Mouse (Mus musculus) stomach, embryonic 14.5 days (tissue): Measurements from ENCODE around the gene Pskh1. TPM values are rescaled to one million over a fixed set of nuclear protein-coding genes. Genes with fewer than 3 reads are reported as not detected.

Experiments used
- ATAC-seq: fragments of 200-750 bp; cut with Nextera tagmentation; 2 replicates; pipeline ENCODE4 v1.8.0; 2017; ENCODE audit warnings: low read depth, moderate TSS enrichment; ENCODE audit not compliant: insufficient number of reproducible peaks, insufficient read depth, low FRiP score
- H3K27ac ChIP-seq: fragments of 300-500 bp; sonication (generic); 2 replicates; pipeline ENCODE4 v1.5.1; 2014; ENCODE audit warnings: mild to moderate bottlenecking, low read length, moderate library complexity, mixed read lengths
- H3K27me3 ChIP-seq: fragments of 300-500 bp; sonication (generic); 2 replicates; pipeline ENCODE4 v1.6.1; 2014; ENCODE audit warnings: low read length, control low read depth, mixed read lengths; ENCODE audit not compliant: control insufficient read depth, insufficient read depth
- H3K36me3 ChIP-seq: fragments of 300-500 bp; sonication (generic); 2 replicates; pipeline ENCODE4 v1.6.1; 2014; ENCODE audit warnings: mild to moderate bottlenecking, control low read depth, low read length, moderate library complexity, mixed read lengths; ENCODE audit not compliant: control insufficient read depth, insufficient read depth
- H3K4me1 ChIP-seq: fragments of 300-500 bp; sonication (generic); 2 replicates; pipeline ENCODE4 v1.6.1; 2014; ENCODE audit warnings: low read length, control low read depth, mixed read lengths; ENCODE audit not compliant: control insufficient read depth, insufficient read depth
- H3K4me2 ChIP-seq: fragments of 300-500 bp; sonication (generic); replicated peaks from 2 replicates; pipeline ENCODE4 v1.6.1; 2014; ENCODE audit warnings: low read depth, low read length, control low read depth
- H3K4me3 ChIP-seq: fragments of 300-500 bp; sonication (generic); 2 replicates; pipeline ENCODE4 v1.5.1; 2014; ENCODE audit warnings: low read depth, low read length, control low read depth
- H3K9ac ChIP-seq: fragments of 300-500 bp; sonication (generic); replicated peaks from 2 replicates; pipeline ENCODE4 v1.6.1; 2014; ENCODE audit warnings: low read depth, mild to moderate bottlenecking, control low read depth, low read length, moderate library complexity, mixed read lengths
- H3K9me3 ChIP-seq: fragments of 300-500 bp; sonication (generic); 2 replicates; pipeline ENCODE4 v1.6.1; 2016; ENCODE audit warnings: low read depth, low read length, control low read depth; ENCODE audit not compliant: control insufficient read depth
- WGBS: fragments of 180-500 bp; shearing (Covaris S2); extraction: QIAGEN DNeasy Blood & Tissue Kit; methylation state at CpG from one replicate; pipeline ENCODE4 v1.1.7; 2014; 5-methylcytosine and 5-hydroxymethylcytosine counted together
- polyA plus RNA-seq: library from polyadenylated mRNA; unstranded; fragments of >200 nt; fragmentation: Nextera tagmentation; extraction: Ambion mirVana; gene quantifications from 2 replicates; pipeline ENCODE4 v1.2.1, GENCODE M21; 2014

Gene Pskh1
- polyA plus RNA-seq, 1 experiment from 2014 or later, result 30.2 TPM

DNA sequence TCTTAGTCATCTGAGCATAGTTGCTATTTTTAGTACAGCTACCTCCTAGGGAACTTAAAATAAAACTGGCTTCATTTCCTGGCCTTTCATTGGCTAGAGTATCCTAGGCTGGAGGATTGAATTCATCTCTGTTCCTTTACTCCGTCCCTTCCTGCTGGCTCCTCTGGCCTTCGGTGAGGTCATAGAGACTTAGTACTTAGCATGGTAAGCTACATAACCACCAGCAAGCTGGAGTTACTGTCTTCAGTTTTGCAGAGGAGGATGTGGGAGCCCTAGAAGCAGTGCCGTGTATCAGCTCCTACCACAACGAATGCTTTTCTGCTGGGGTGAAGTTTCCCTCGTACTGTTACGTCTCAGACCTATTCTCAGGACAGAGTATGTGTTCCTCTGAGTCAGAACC lies 25.9 kb upstream of the Pskh1 start:
- 88% methylated on average over 6 of the region's 6 CpGs for WGBS
- Histone ChIP-seq H3K4me3 (no peak overlapping the region), H3K4me1 (no peaks in the 10 kb centered on the region), H3K9me3 (no peaks in the 10 kb centered on the region), H3K27me3 (no peaks in the 10 kb centered on the region), H3K27ac (no peak overlapping the region), H3K36me3 (peaks cover 56% of the 10 kb centered on the region), H3K9ac (no peak overlapping the region), H3K4me2 (no peak overlapping the region)
- no peak for ATAC-seq

DNA sequence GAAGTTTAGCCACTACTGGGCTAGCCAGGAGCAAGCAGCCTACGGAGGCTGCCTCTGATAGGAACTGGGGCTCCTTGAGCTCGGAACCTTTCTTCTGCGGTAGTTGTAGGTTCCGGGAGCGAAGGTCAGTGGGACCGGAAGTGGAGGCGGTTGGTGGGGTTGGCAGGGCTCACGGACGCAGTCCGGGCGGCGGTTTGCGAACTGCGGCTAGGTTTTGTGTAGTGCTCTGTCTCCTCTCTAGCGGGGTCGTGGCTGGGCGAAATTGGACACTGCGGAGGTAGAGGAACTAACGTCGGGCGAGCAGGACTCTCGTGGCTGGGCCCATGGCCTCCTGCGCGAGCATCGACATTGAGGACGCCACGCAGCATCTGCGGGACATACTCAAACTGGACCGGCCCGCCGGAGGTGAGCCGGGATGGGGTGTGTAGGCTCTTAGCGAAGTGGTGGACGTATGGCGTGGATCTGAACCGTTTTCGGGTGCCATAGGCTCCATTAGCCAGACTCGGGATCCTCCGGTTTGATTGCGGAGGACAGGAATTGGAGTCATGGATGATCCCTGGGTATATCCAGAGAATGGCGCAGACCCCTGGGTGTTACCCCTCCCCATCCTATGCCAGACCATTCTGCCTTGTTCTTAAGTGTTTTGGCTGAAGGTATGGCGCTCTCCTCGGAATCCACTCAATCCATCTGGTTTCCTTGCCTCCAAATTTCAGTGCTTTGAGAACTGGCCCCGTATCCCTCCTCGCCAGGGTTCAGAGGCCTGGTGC lies 19.3 kb upstream of the Pskh1 start, which contains the start of gene Edc4:
Gene Edc4, plus strand, starts transcription at position 128 of the 767 bp plus-strand sequence.
- Histone ChIP-seq H3K36me3 (peaks cover 48% of the 10 kb centered on the region), H3K9ac (peak within 1 kb of the TSS; percentile 80), H3K4me2 (peak within 1 kb of the TSS; percentile 91), H3K27ac (no peak within 1 kb of the TSS; the same call in 1 of the 2 replicates), H3K4me1 (peaks cover 11% of the 10 kb centered on the region), H3K27me3 (no peaks in the 10 kb centered on the region), H3K9me3 (no peaks in the 10 kb centered on the region), H3K4me3 (peak within 1 kb of the TSS; percentile 81)
- WGBS, result under 1% methylated on average over 45 of the region's 45 CpGs
- peak; percentile 84 for ATAC-seq

DNA sequence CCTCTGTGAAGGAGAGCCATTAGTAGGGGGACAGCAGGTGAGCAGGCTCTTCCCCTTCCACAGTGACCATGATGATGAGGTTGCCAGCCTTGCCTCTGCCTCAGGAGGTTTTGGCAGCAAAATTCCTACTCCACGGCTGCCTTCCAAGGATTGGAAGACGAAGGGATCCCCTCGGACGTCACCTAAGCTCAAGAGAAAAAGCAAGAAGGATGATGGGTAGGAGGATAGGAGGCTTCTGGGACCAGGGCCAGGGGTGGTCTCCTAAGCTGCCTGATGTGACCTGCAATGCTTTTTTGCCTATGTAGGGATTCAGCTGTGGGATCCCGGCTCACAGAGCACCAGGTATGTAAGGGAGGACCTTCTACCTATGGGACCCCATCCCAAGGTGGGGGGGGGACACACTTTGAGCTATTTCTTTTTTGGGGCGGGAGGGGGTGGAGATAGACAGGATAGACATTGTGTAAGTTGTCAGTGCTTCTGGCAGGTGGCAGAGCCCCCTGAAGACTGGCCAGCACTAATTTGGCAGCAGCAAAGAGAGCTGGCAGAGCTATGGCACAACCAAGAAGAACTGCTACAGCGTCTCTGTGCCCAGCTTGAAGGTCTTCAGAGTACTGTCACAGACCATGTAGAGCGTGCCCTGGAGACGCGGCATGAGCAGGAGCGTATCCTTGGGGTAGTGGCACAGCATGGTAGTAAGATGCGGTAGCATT lies 10.3 kb upstream of the Pskh1 start:
- H3K27me3 ChIP-seq, result no peaks in the 10 kb centered on the region
- H3K4me2 ChIP-seq, result no peak overlapping the region
- no peaks in the 10 kb centered on the region for H3K4me1 ChIP-seq
- H3K4me3 ChIP-seq, result no peak overlapping the region
- no peaks in the 10 kb centered on the region for H3K9me3 ChIP-seq
- ATAC-seq, result no peak
- peaks cover 78% of the 10 kb centered on the region for H3K36me3 ChIP-seq
- 92% methylated on average over 12 of the region's 12 CpGs for WGBS
- no peak overlapping the region for H3K9ac ChIP-seq
- H3K27ac ChIP-seq, result no peak overlapping the region

DNA sequence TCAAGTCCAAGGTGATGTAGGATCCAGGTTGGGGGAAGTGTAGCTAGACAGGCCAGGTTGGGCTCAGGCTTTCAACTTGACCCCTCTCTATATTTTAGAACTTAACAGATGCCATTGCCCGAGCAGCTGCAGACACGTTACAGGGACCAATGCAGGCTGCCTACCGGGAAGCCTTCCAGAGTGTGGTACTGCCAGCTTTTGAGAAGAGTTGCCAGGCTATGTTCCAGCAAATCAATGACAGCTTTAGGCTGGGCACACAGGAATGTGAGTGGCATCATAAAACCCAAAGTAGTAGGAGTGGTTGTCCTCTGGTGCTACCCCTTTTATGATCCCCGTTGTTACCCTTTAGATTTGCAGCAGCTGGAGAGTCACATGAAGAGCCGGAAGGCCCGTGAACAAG lies 9.4 kb upstream of the Pskh1 start:
- 95% methylated on average over 6 of the region's 6 CpGs for WGBS
- H3K27me3 ChIP-seq, result no peaks in the 10 kb centered on the region
- ATAC-seq, result no peak
- H3K4me3 ChIP-seq, result no peak overlapping the region
- H3K27ac ChIP-seq, result no peak overlapping the region
- H3K36me3 ChIP-seq, result peaks cover 68% of the 10 kb centered on the region
- H3K4me2 ChIP-seq, result no peak overlapping the region
- H3K4me1 ChIP-seq, result no peaks in the 10 kb centered on the region
- no peak overlapping the region for H3K9ac ChIP-seq
- no peaks in the 10 kb centered on the region for H3K9me3 ChIP-seq

DNA sequence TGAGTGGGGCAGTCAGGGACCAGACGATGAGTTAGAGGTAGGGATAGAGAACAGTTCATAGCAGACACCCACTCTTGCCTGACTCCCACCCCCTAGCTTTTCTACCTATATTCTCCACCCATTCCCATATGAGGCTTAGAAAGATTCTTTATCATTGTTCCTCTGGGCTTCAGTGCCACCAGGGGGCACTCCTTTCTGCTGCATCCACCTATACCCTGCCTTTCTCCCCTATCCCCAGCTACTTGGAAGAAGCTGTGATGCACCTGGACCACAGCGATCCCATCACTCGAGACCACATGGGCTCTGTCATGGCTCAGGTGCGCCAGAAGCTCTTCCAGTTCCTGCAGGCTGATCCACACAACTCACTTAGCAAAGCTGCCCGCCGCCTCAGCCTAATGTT lies 7.8 kb upstream of the Pskh1 start:
- no peak for ATAC-seq
- WGBS, result 80% methylated on average over 6 of the region's 6 CpGs
- H3K27ac ChIP-seq, result no peak overlapping the region
- H3K4me1 ChIP-seq, result no peaks in the 10 kb centered on the region
- H3K36me3 ChIP-seq, result peaks cover 52% of the 10 kb centered on the region
- no peaks in the 10 kb centered on the region for H3K9me3 ChIP-seq
- no peaks in the 10 kb centered on the region for H3K27me3 ChIP-seq
- H3K4me3 ChIP-seq, result no peak overlapping the region
- H3K4me2 ChIP-seq, result no peak overlapping the region
- H3K9ac ChIP-seq, result no peak overlapping the region

DNA sequence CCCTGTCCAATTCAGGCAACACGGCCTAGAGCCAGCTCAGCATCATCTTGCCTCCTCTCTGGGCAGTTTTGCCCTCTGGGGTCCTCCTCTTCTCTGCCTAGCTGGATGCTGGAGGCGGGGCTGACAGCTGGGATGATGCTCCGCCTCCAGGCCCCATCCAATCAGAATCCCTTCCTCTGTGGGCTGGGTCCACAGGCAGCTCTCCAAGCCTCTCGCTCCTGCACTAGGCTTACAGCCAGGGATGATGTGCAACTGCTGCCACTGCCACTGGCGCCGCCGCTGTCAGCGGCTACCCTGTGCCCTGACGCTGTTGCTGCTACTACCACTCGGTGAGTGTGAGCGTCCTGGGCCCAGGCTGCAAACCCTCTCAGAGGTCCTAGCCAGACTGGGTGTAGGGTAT lies 6.9 kb upstream of the Pskh1 start, which contains the start of gene Nrn1l:
Gene Nrn1l, plus strand, starts transcription at position 229 of the 400 bp plus-strand sequence.
- peak; percentile 69; the same call in 1 of the 2 replicates for ATAC-seq
- Histone ChIP-seq H3K36me3 (peaks cover 43% of the 10 kb centered on the region), H3K27me3 (no peaks in the 10 kb centered on the region), H3K4me2 (no peak within 1 kb of the TSS), H3K9ac (no peak within 1 kb of the TSS), H3K9me3 (no peaks in the 10 kb centered on the region), H3K27ac (no peak within 1 kb of the TSS), H3K4me3 (no peak within 1 kb of the TSS), H3K4me1 (no peaks in the 10 kb centered on the region)
- WGBS, result 8% methylated on average over 11 of the region's 11 CpGs

DNA sequence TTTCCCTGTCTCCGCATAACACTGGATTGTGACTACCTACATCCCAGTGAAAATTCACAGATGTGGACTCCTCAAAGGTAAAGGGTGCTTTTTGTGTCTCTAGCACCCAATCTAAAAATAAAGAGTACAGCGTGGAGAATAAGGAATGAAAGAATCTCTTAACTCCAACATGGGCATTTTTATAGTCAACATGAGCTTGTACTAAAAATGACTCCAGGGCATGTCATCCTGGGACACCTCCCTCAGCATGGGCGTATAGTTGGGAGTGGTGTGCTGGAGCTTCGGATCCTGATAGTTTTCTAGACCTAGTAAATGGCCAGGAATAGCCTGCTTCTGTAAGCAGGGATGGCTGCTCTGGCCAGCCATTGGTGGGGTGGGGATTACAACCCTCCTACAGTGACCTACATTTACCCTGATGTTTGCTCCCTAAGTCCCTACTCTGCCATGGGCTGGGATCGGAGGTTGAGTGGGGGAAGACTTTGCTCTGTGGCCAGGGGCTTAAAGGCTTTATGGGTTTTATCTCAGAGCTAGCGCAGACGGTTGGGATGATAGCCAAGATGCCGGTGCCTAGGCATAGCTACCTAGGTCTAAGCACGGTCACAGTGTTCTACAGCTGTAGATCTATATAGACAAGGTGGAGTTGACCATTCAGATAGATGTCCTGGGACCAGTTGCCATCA lies 2.3 kb upstream of the Pskh1 start:
- H3K4me3 ChIP-seq, result no peak overlapping the region
- H3K27me3 ChIP-seq, result no peaks in the 10 kb centered on the region
- peaks cover 6% of the 10 kb centered on the region; the same call in 1 of the 2 replicates for H3K4me1 ChIP-seq
- no peaks in the 10 kb centered on the region for H3K9me3 ChIP-seq
- no peak overlapping the region for H3K9ac ChIP-seq
- no peak overlapping the region for H3K27ac ChIP-seq
- no peak for ATAC-seq
- H3K36me3 ChIP-seq, result peaks cover under 1% of the 10 kb centered on the region; the same call in 1 of the 2 replicates
- no peak overlapping the region for H3K4me2 ChIP-seq
- 79% methylated on average over 9 of the region's 9 CpGs for WGBS

DNA sequence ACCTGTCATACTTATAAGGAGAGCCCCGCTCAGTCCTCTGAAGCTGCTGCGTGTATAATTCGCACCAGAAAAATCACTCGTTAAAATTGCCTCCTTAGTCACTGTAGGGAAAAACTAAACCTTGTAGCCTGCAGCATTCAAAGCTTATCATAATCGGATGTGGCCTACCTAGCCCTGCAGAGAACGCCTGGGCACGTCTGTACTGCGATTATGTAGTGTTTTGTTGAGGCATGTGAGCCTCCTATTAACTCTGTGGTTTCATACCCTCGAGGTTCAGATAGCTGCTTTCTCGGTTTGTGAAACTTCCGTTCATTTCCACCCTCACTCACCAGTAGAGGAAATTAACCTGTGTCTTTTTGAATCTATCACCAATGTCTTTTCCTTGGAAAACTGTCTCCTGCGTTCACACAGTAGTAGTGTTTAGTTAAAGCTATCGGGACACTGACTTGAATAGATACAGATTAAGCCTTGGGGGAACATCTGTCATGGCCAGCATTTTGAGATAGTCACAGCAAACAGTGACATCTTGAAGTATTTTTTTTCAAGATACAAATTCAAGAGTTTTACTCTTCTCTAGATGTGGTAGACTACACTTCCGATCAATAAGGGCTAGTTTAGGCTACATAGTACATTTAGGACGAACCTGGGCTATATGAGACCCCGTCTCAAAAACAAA lies 838 bp downstream of the Pskh1 start:
- Histone ChIP-seq H3K27ac (peak overlapping the region; percentile 87), H3K9me3 (no peaks in the 10 kb centered on the region), H3K36me3 (no peaks in the 10 kb centered on the region), H3K4me1 (peaks cover 6% of the 10 kb centered on the region; the same call in 1 of the 2 replicates), H3K4me3 (peak overlapping the region; percentile 84), H3K27me3 (no peaks in the 10 kb centered on the region), H3K9ac (peak overlapping the region; percentile 87), H3K4me2 (peak overlapping the region; percentile 72)
- 30% methylated on average over 16 of the region's 16 CpGs for WGBS
- ATAC-seq, result no peak
